Mouse (Mus musculus): ENCODE results near the gene Gspt2. TPM values are rescaled to one million over a fixed set of nuclear protein-coding genes. Genes with fewer than 3 reads are reported as not detected.
"Not testable (repeated sequence)": the region's sequence is repeated elsewhere in the genome, so short reads cannot be mapped to it uniquely, and the experiment has no call there.

Gene Gspt2
- polyA plus RNA-seq (2016; fragmentation: Nextera tagmentation; extraction: Ambion mirVana): 11.0 and 12.0 TPM in 2 replicates

- peak; percentile 69 for DNase-seq (ENCODE audit: low spot score)
- H3K4me1 ChIP-seq: peaks cover 14% of the 10 kb centered on the region
- WGBS: 16% methylated on average over 53 of the region's 53 CpGs
- 0 out of 2 replicates have a peak, but pooled peaks cover 4% of the 10 kb centered on the region for H3K36me3 ChIP-seq
- no peaks in the 10 kb centered on the region for H3K9me3 ChIP-seq (replicated peaks)
- peak within 1 kb of the TSS; percentile 71 for H3K4me3 ChIP-seq
- peaks cover 67% of the 10 kb centered on the region for H3K27me3 ChIP-seq (ENCODE audit: low read depth, poor library complexity, severe bottlenecking)
- H3K27ac ChIP-seq (replicated peaks): peak within 1 kb of the TSS; percentile 86
Observed at GRCm38 (mm10) chrX:94635961-94636563, at the start of gene Gspt2. Gspt2 (plus strand) TSS chrX:94636069.

DNA sequence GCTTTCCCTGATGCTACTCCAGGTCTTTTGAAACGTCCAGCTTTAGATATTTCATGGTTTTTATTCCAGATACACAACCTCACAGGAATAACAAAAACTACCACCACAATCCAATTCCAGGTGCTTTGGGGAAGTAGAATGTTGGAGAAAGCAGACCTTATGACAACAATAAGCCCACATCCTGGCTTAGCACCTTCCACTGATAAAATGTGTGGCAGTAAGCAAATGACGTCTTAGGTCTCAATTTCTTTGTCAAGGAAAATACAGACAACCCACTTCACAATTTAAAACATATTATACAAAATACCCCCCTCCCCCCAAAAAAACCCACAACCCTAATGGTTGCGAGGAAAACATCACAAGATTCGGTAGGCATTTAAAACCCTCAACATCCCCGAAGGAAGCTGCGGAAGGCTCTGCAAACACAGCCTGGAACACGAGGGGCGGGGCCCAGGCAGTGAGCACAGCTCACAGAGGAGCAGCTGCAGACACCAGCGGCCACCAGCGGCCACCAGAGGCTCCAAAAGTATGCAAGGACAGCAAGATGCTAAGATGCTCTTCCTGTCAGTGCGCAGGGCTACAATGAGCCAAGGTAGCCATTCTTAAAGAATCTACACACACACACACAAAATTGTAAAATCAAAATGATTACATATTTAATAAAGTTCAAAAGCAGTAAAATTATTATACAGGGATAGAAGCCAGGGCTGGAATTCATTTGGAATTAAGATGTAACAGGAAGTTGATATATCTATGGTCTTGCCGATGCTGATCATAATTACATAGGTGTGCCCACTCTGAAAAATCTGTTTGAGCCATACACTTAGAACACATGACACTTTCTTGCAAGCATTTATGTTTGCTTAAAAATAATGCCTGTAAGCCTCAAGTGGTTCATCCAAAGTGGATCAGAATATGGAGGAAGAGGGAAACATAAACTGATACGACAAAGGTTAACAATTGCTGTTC lies 10.8 kb upstream of the Gspt2 start:
- 31% methylated on average over 13 of the region's 13 CpGs for WGBS
- H3K9me3 ChIP-seq (replicated peaks): no peaks in the 10 kb centered on the region
- no peaks in the 10 kb centered on the region for H3K4me1 ChIP-seq
- H3K4me3 ChIP-seq: peak overlapping the region; percentile 38
- H3K36me3 ChIP-seq: no peaks in the 10 kb centered on the region
- H3K27me3 ChIP-seq (ENCODE audit: low read depth, poor library complexity, severe bottlenecking): peaks cover 48% of the 10 kb centered on the region
- 0 out of 2 replicates have a peak overlapping the region, but pooled peaks have one; percentile 38 for H3K27ac ChIP-seq (replicated peaks)
- DNase-seq (ENCODE audit: low spot score): peak; percentile 61

- WGBS: 69% methylated on average over 8 of the region's 8 CpGs
- peaks cover 14% of the 10 kb centered on the region for H3K4me1 ChIP-seq
- H3K36me3 ChIP-seq: 0 out of 2 replicates have a peak, but pooled peaks cover 8% of the 10 kb centered on the region
- H3K4me3 ChIP-seq: peak overlapping the region; percentile 71
- no peak overlapping the region for H3K27ac ChIP-seq (replicated peaks)
- no peak for DNase-seq (ENCODE audit: low spot score)
- H3K9me3 ChIP-seq (replicated peaks): no peaks in the 10 kb centered on the region
- peaks cover 70% of the 10 kb centered on the region for H3K27me3 ChIP-seq (ENCODE audit: low read depth, poor library complexity, severe bottlenecking)
Observed at GRCm38 (mm10) chrX:94636911-94637310, 1.0 kb downstream of the Gspt2 start.

GRCm38 (mm10) chrX:94648541-94648940 lies 12.7 kb downstream of the Gspt2 start:
- peaks cover 58% of the 10 kb centered on the region for H3K27me3 ChIP-seq (ENCODE audit: low read depth, poor library complexity, severe bottlenecking)
- H3K4me3 ChIP-seq: no peak overlapping the region
- H3K36me3 ChIP-seq: peaks cover 4% of the 10 kb centered on the region; the same call in 1 of the 2 replicates
- no peaks in the 10 kb centered on the region for H3K9me3 ChIP-seq (replicated peaks)
- no peaks in the 10 kb centered on the region for H3K4me1 ChIP-seq
- no peak for DNase-seq (ENCODE audit: low spot score)
- no peak overlapping the region for H3K27ac ChIP-seq (replicated peaks)

DNA sequence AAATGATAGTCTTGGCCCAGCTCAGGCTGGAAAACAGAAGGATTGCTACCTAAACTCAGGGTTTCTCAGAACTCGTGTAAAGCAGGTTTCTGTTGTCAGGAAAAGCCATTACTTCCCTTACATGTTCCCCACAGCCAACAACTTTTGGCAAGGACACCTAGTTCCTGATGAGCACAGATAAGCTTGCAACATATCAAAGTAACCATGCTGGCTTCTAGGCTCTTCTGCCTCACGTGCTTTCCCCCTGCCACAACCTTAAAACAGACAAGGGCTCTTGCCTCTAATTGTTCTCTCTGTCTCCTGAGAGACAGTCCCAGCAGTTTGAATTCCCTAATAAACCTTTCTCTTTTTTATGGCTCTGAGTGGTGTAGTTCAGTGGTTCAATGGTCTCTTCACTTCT lies 21.9 kb downstream of the Gspt2 start:
- Histone ChIP-seq H3K27ac (replicated peaks) (no peak overlapping the region), H3K9me3 (replicated peaks) (no peaks in the 10 kb centered on the region), H3K4me1 (no peaks in the 10 kb centered on the region), H3K4me3 (no peak overlapping the region), H3K36me3 (no peaks in the 10 kb centered on the region), H3K27me3 (ENCODE audit: low read depth, poor library complexity, severe bottlenecking) (peaks cover 36% of the 10 kb centered on the region)
- 78% methylated on average over 2 of the region's 2 CpGs for whole genome bisulfite sequencing
- DNase-seq (ENCODE audit: low spot score): no peak

DNA sequence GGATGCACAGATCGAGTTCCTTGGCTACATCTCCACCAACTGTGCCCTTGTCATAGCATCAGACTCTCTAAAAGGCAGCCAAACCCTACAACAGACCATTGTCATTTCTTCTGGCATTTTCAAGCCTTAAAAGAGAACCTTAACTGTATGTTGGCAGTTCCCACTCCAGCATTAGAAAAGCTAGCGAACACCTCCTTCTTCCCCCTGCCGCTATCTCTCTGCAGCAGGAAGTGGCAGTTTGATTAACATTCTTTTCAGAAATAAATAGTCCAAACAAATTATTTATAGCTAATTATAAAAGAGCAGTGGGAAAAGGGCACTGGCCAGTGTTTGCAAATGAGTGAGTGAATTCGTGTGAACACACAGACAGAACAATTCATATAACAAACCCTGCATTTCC lies 34.9 kb downstream of the Gspt2 start:
- no peak overlapping the region for H3K4me3 ChIP-seq
- WGBS: 80% methylated on average over 4 of the region's 4 CpGs

GRCm38 (mm10) chrX:94674977-94675376 lies 39.1 kb downstream of the Gspt2 start:
- Histone ChIP-seq H3K9me3 (replicated peaks) (no peaks in the 10 kb centered on the region), H3K27me3 (ENCODE audit: low read depth, poor library complexity, severe bottlenecking) (0 out of 2 replicates have a peak, but pooled peaks cover 12% of the 10 kb centered on the region), H3K27ac (replicated peaks) (no peak overlapping the region), H3K4me3 (no peak overlapping the region), H3K4me1 (no peaks in the 10 kb centered on the region), H3K36me3 (no peaks in the 10 kb centered on the region)
- 54% methylated on average over 4 of the region's 4 CpGs for WGBS
- DNase-seq (ENCODE audit: low spot score): peak; percentile 19

More for the DNA sequence above, 34.9 kb downstream of the Gspt2 start:
- Histone ChIP-seq H3K27ac (replicated peaks) (no peak overlapping the region), H3K9me3 (replicated peaks) (no peaks in the 10 kb centered on the region), H3K27me3 (ENCODE audit: low read depth, poor library complexity, severe bottlenecking) (peaks cover 15% of the 10 kb centered on the region; the same call in 1 of the 2 replicates), H3K36me3 (no peaks in the 10 kb centered on the region), H3K4me1 (no peaks in the 10 kb centered on the region)
- no peak for DNase-seq (ENCODE audit: low spot score)

- H3K4me1 ChIP-seq; DNase-seq (ENCODE audit: low spot score); H3K27ac ChIP-seq (replicated peaks); H3K27me3 ChIP-seq (ENCODE audit: low read depth, poor library complexity, severe bottlenecking); H3K4me3 ChIP-seq; H3K36me3 ChIP-seq; H3K9me3 ChIP-seq (replicated peaks): not testable (repeated sequence)
- no CpG with 5 or more reads among the region's 2 CpGs for WGBS
Observed at GRCm38 (mm10) chrX:94681581-94681980, 45.7 kb downstream of the Gspt2 start.

- not testable (repeated sequence) for H3K9me3 ChIP-seq (replicated peaks); DNase-seq (ENCODE audit: low spot score)
- WGBS: 89% methylated on average over 5 of the region's 5 CpGs
Observed at GRCm38 (mm10) chrX:94689593-94689992, 53.7 kb downstream of the Gspt2 start.

More at GRCm38 (mm10) chrX:94689593-94689992, 53.7 kb downstream of the Gspt2 start:
- not testable (repeated sequence) for H3K4me3 ChIP-seq; H3K4me1 ChIP-seq; H3K36me3 ChIP-seq; H3K27ac ChIP-seq (replicated peaks); H3K27me3 ChIP-seq (ENCODE audit: low read depth, poor library complexity, severe bottlenecking)

Other genes with a start within 250 kb of the Gspt2 start
- gene Maged1, start 93.9 kb upstream of the Gspt2 start, polyA plus RNA-seq (2016; fragmentation: Nextera tagmentation; extraction: Ambion mirVana): 567 and 665 TPM in 2 replicates
- gene Zxdb, start 88.5 kb downstream of the Gspt2 start, polyA plus RNA-seq (2016; fragmentation: Nextera tagmentation; extraction: Ambion mirVana): 0.83 and 1.2 TPM in 2 replicates

Data from midbrain, embryonic 10.5 days (tissue).